Mouse (Mus musculus): Measurements from ENCODE around the gene Pdgfa.

The Pdgfa gene

DNA sequence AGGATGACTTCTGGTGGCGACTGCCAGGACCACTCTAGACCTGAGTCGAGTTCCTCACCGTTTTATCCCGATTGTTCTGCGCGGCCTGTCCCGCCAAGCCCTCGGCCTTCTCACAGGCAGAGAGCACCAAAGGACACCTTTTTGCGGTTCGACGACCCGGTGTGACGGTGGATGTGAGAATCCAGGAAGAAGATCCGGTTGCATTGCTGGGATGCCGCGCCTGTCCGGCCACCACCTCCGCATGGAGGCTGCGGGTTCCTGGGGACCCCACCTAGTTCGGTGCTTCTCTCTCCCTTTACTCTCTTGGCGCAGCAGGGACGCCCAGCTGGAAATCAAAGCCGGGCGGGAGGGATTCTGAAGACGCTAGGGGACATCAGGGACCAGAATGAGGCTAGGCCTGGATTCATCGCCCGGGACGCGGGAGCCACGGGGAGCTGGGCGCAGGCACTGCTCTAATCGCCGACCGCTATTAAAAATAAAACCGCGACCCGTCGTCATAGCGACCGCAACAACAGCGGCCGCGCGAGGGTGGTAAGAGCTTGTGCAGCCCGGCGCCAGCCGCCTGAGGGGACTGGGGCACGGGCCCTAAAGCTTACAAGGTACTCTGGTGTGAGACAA lies at the start of gene Pdgfa:
Gene Pdgfa (minus strand): TSS at position 200 of the 618 bp plus-strand sequence.
- DNase-seq (ENCODE audit: low spot score in 2 of 2): peak; percentile 79 to 85

DNA sequence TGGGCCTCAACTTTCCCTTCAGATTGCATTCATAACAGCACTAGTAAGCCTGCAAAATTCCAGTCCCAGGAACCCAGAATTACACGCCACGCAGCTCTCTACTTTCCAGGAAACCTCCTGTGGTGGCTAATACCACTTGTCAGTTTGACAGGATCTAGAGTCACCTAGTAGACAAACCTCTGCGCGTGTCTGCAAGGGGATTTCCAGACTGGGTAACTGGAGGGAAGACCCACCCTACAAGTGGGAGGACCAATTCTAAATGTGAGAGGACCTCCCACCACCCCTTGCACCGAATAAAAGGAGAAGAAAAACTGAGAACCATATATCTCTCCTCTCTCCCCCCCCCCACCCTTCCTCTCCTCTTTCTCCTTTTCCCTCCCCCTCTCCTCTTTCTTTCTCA lies 49.5 kb upstream of the Pdgfa start:
- DNase-seq (ENCODE audit: low spot score in 2 of 2): no peak

DNA sequence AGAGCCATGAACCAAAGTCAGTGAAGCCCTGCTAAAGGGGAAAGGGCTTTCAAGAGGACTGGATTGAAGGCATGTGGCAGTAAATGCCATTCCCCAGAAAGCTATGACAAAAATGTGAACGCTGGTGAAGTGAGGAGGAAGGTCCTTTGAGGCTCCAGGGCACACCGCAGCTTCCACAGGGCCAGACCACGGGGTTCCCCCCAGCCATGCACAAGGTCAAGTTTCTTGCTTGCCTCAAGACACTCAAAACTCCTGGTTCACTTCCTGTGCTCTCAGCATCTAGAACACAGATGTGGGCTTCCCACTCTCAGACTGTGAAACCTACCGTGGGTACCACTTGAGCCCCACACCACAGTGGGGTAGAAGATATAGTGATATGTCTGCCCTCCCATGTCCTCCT lies 46.4 kb upstream of the Pdgfa start:
- DNase-seq (ENCODE audit: low spot score in 2 of 2): no peak

DNA sequence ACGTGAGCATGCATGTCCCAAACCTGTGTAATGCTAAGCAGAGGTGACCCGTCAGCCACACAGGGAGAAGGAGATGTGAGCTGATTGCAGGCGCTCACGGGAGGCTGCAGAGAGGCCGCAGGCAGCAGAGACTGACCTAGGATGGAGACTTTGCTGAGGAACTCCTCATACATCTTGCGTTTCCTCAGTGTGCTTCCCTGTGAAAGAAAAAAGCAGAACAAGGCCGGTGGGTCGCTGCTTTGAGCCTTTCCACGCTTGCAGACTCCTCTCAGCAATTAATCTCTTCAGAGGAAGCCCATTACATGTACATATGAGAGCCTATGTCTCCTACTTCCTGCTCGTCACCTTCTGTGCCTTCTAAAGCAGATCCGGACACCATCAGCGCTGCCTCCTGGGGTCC lies 45.1 kb upstream of the Pdgfa start:
- DNase-seq (ENCODE audit: low spot score in 2 of 2): no peak

DNA sequence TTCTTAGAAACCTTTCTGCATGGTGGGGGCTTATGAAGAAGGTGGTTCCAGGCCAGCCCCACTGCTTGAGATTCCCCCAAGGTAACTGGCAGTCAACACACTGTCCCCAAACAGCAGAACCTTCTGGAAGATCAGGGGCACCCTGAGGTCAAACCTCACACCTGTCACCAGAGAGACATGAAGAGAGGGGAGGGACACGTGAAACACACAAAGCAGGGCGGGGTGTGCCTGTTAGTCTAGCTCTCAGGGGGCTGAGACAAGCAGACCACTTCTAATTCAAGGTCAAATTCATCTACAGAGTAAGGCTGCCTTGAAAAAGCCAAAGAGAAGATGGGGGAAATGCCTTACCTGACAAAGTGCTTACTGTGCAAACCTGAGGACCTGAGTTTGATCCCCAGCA lies 38.0 kb upstream of the Pdgfa start:
- DNase-seq (ENCODE audit: low spot score in 2 of 2): no peak

DNA sequence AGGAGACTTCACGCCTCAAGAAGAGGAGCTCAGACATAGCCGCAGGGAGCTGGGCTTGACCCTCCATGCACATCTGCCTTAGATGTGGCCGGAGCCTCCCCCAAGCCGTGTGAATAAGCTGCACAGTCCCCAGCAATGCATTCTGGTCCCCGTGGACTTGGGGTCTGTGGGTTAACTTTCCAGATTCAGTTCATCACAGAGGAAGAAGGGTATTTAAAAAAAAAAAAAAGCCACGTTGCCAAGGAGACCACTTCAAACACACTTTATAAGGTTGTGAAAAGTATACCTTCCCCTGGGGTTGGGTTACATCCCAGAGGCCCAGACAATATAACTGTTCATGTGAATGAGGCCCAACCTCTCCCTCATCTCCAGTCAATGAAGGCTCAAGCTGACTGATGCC lies 37.6 kb upstream of the Pdgfa start:
- DNase-seq (ENCODE audit: low spot score in 2 of 2): no peak

DNA sequence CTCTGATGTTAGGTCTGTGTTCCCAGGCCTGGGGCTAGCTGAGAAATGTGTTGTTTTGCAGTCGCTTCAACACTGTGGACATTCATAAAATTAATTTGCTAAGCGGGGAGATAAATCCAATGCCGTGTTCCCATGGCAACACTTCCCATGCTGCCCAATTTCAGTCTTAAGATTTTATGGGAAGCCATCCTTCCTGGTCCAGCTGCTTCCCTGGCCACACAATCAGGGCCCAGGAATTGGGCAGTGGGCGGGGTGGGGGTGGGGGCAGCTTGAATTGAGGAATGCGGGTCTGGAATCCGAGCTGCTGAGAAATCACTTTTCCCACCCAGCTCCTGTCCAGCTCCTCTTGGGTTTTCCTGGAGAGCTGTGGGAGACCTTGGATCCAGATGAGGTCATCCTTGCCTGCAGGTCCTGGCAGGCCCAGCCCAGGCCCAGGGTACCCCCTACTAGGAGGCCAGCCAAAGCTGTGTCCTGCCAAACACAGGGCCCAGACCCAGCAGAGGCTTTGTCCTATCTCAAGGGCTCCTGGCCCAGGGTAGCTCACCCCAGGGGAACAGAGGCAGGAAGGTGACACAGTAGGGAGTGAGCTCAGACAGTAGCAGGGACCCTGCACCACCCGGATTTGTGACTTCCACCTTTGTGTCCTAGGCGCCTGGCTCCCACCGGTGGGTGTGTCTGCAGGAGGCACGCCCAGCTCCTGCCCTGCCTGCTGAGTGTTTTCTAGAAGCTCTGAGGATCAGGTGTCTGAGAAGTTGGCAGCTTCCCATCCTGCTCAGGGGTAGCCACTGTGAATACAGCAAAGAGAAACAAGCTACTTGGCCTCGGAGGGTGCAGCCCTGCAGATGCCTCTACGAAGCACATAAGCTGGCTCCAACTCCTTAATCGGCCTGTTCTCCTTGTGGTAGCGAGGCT lies 36.5 kb upstream of the Pdgfa start:
- DNase-seq (ENCODE audit: low spot score in 2 of 2): peak in 1 of 2 experiments; percentile 13

DNA sequence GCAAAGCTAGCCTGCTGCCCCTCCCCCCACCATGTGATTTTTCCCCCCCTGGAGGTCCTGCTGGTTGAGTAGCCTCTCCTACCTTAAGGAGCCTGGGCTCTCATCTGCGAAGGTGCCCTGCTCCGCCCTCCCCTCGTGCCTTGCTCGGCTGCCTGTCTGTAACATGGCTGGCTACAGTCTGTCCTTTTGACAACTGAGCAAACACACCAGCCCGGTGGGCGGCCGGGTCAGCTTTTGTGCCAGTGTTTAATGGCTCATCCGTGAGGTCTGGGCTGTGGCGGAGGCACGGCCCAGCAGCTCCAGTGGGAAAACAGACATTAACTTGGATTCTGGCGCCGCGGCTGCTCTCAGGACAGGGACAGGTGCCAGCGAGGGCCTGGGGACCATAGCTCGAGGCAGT lies 30.4 kb upstream of the Pdgfa start:
- no peak for DNase-seq (ENCODE audit: low spot score in 2 of 2)

DNA sequence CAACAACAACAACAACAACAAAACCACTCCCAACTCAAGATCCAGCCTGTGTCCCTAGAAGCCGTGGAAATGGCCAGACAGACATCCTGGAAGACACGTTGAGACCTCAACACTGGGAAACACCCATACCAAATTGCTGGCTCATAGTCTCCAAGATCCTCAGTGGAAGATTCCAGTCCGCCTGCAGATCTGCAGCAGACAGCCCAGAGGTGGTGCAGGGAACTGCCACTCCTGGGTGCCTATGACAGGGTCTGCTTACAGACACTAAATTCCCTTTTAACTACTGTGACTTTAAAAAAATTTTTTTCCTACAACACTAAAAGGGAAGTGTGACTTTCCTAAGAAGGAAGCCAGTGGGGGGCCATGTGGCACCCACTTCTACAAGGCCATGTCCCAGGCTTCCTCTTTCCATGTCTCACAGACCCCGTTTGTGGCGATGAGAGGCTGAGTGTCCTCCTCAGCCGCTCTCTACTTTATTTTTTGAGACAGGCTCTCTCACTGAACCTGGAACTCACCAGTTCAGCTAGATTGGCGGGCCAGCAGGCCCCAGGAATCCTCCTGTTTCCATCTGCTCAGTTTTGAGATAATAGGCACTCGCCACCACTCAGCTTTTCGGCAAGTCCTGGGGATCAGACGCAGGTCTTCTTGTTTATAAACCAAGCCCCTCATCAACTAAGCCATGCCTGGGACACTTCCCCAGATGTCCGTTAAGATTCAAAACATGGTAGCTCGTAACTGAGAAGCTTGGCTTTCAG lies 27.4 kb upstream of the Pdgfa start:
- DNase-seq (ENCODE audit: low spot score in 2 of 2): peak; percentile 13 to 40

DNA sequence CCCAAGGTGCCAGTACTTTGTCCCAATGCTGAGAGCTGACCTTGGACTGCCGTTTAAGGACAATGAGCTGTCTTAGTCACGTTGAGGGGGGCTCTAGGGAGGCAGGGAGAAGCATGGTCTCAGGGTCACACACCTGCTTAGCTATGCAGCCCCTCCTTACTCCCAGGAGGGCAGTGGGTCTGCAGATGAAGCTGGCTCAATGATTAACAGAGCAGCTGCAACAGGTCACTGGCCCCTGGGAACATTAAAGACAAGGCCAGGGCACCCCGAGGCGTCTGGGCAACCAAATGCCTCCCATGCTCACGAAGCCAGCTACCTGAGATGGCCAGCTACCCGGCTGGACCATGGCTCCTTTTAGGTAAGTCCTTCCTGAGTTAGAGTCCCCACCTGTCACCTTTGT lies 23.4 kb upstream of the Pdgfa start:
- DNase-seq (ENCODE audit: low spot score in 2 of 2): no peak

DNA sequence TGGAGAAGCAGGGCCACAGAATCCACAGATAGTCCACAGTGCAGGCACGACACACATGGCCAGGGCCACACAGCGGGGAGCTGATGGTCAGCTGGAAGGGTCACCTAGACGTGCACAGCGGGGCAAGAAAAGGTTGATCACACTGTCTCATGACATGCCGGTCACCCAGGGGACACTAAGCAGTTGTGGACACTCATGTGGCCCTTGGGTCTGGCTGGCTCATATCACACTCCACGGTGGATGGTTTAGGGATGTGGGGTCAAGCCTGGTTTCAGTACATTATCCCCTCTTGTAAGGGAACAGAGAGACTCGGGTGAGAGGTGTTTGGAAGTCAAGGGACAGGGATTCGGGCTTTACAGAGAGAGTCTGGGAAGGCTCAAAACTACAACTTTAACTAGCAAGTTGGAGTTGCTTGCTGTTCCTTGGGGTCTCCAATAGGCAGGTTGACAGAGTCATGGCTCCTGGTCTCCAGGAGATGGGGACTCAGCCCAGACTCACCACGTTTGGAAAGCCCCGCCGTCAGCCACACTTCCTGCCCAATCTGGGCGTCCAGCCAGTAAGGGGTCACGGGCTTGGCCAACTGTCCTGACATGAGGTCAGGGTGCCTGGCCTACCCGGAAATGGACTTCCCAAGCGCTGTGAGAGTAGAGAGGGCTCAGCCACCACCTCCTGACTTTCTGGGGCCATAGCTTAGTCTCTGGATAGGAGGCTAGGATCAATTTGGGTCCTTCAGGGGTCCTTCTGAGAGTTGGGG lies 20.4 kb upstream of the Pdgfa start:
- peak; percentile 83 to 84 for DNase-seq (ENCODE audit: low spot score in 2 of 2)

DNA sequence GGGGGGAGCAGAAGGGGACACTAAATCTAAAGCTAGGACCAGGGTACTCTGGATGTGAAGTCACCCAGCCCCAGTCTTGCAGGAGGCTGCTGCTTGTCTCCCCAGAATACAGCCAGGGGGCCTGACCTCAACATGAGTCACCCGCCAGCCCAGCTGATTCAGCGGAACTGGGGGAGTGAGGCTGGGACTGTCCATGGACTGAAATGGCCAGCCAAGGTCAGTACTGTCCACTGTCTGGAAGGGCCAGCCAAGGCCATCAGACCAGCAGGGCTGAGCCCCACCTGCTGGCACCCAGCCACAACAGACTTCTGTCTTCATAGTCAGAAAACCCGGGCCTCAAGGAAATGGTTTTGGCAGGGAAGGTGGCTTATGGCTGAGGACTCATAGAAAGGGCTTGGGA lies 17.9 kb upstream of the Pdgfa start:
- peak; percentile 78 to 79 for DNase-seq (ENCODE audit: low spot score in 2 of 2)

DNA sequence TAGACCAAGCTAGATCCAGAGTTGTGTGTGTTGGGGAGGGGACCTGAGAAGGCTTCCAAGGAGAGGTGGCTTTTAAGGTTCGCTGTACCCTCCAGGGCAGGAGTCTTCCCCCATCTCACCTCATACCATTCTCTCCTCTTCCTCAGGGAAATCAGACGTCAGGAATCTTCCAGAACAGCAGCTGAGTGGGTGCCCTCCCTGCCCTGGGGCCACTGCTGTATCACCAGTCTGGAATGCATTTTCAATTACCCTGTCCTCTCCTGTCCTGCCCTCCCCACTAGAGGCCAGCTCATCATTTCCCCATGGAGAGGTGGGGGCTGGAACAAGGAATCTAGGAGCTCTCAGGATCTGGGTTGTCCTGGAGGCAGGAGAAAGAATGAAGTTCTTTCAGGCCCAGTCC lies 13.5 kb upstream of the Pdgfa start:
- no peak for DNase-seq (ENCODE audit: low spot score in 2 of 2)

DNA sequence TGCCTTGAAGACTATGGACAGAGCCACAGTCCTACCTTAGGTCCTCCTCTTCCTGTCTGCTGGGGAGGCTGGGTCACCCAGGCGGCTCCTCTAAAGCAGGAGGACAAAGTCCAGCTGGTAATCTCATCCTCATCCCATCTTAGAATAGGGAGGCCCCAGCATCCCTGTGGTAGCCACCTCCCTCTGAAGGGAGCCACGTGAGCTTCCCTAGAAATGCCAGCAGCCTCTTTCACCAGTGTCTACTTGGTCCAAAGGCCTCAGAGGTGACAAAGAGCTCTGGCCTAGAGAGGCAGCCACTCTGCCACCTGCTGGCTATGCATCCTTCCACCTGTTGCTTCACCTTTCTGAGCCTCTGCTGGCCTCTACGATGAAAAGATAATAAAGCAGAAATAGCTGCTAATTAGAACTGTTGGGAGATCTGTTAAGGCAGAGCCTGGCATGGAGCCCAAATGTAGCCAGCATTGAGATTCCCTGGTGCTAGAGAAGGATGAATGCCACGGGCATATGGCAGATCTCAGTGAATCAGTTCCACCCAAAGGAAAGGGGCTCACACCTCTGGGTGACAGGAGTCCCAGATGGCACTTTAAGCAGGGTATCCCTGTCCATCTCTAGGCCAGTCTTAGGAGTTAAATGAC lies 10.1 kb upstream of the Pdgfa start:
- no peak for DNase-seq (ENCODE audit: low spot score in 2 of 2)

DNA sequence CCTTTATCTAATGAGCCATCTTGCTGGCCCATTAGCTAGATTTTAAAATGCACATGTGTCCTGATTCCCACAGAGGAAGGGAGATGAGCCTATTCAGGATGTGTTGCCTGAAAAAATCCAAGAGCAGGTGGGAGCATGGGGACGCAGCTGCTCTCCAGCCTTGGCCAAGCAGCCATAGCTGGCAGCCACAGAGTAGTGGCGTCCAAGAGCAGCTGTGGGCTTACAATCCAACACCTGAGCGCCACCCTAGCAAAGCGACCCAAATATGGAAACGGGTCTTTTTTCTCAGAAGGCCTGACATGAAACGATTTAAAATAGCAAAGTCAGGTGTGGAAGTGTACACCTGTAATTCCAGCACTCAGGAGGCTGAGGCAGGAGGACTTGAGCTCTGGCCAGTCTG lies 7.4 kb upstream of the Pdgfa start:
- DNase-seq (ENCODE audit: low spot score in 2 of 2): no peak

DNA sequence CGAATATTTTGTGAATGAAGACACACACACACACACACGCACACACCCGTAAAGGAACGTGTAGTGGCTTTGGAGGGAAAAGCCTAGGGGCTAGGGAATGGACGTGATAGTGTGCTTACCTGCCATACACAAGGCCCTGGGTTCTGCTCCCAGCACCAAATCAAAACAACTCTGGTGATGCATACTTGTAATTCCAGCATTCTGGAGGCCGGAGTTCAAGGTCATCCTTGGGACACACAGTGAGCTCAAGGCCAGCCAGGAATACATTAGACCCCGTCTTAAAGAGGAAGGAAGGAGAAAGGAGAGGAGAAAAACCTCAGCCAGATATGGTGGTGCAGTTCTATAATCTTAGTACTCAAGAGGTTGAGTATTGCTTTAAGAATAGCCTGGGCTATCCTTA lies 2.5 kb upstream of the Pdgfa start:
- no peak for DNase-seq (ENCODE audit: low spot score in 2 of 2)

DNA sequence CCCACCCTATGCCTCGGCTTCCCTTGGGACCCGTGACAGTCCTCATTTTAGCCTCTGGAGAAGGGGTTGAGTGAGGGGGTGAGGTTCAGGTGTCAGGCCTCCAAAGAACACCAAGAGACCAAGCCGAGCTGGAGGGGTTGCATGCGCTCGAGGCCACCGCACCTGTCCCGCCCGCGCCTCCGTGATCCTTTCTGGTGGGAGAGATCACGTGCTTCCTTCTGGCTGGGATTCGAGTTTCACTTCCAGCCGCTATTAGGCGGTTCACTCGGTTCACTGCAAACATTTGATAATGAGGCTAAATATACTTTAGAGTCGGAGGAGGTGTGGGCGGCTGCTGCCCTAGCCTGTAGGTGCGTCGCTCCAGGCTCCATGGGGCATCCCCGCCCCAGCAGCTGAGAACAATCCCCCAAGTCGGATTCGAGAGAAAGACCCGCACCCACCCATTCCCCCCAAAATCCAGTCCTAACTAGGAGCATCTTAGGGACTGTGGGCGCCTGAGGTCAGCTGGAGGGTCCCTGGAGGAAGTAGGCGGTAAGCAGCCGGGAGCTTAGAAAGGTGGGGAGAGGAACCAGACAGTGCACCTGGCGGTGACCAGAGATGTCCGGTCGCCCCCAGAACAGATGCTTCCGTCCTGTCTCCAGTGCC lies 888 bp upstream of the Pdgfa start:
- peak; percentile 73 to 82 for DNase-seq (ENCODE audit: low spot score in 2 of 2)

DNA sequence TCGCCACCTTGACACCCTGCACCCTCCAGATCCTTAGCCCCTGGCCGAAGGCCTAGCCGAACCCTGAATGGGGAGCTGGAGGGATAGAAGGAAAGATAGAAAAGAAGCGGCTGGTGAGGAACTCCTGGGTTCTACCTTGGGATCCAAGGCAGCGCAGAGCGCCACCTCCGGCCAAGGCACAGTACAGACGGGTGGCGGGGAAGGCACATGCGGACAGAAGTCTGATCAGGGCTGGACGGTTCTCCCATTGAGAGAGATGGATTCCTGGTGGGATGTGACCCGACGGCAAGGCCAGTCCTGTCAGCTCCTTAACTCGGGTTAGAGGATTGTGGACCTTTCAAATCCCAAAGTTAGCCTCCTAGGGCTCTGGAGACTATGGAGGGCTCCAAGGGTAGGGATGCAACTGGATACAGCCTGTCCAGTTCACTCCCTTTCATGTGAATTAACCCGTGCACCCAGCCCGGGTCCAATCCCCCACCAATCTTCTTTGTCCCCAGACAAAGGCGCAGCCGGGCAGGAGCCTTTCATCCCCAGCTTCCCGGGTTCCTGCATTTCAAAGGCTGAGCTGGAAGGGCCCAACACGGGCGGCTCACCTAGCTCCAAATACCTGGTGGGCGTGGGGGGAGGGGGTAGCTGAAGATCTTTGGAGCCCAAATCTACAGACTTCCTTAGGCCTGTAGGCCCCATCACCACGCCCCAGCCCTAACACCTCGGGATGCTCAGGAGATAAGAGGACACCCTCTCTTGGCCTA lies 672 bp downstream of the Pdgfa start:
- DNase-seq (ENCODE audit: low spot score in 2 of 2): peak in 1 of 2 experiments; percentile 45

DNA sequence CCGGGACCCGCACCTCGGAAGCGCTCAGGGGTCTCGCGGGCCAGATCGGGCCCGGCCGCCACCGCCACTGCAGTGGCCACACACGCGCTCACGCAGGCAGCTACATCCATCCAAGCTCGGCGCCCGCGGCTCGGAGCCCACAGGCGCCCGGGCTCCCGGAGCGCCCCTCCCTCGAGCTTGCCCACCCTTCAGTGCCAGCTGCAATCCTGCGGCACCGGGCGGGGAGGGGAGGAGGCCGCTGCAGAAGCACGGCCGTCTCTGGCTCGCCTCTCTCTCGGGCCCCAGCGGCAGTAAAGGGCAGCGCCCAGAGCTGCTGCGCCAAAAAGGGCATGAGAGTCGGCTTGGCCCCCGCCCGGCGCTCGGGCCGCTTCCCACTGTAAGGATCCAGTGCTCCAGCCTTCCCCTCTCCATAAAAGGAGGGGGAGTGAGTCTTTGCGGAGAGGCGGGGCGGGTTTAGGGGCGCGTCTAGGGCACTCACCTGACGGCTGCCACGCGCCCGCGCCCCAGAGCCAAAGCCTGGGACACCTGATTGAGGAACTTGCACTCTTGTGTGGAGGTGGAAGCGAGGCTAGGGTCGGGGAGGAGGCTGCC lies 1.4 kb downstream of the Pdgfa start:
- peak; percentile 76 to 85 for DNase-seq (ENCODE audit: low spot score in 2 of 2)

Data from heart, adult 9 months (tissue).